Mouse (Mus musculus): ENCODE results near the gene 6430548M08Rik. TPM values are rescaled to one million over a fixed set of nuclear protein-coding genes. Genes with fewer than 3 reads are reported as not detected.

The 6430548M08Rik gene
- polyA plus RNA-seq, 1 experiment = 212 TPM

- DNase-seq (ENCODE audit: extremely low spot score in 1 of 2, low spot score in 1 of 2) = no peak
These were observed 10.0 kb upstream of the 6430548M08Rik start for GRCm38 (mm10) chr8:120103916-120104315.

GRCm38 (mm10) chr8:120104721-120105272, 9.2 kb upstream of the 6430548M08Rik start:
- DNase-seq (ENCODE audit: extremely low spot score in 1 of 2, low spot score in 1 of 2) = no peak

GRCm38 (mm10) chr8:120109149-120109548, 4.8 kb upstream of the 6430548M08Rik start:
- no peak for DNase-seq (ENCODE audit: extremely low spot score in 1 of 2, low spot score in 1 of 2)

GRCm38 (mm10) chr8:120110966-120111365, 3.0 kb upstream of the 6430548M08Rik start:
- no peak for DNase-seq (ENCODE audit: extremely low spot score in 1 of 2, low spot score in 1 of 2)

GRCm38 (mm10) chr8:120111382-120111781, 2.6 kb upstream of the 6430548M08Rik start:
- no peak for DNase-seq (ENCODE audit: extremely low spot score in 1 of 2, low spot score in 1 of 2)

GRCm38 (mm10) chr8:120112535-120112934, 1.4 kb upstream of the 6430548M08Rik start:
- no peak for DNase-seq (ENCODE audit: extremely low spot score in 1 of 2, low spot score in 1 of 2)

GRCm38 (mm10) chr8:120113306-120113705, 646 bp upstream of the 6430548M08Rik start:
- no peak for DNase-seq (ENCODE audit: extremely low spot score in 1 of 2, low spot score in 1 of 2)

- peak in 1 of 2 experiments; percentile 39 for DNase-seq (ENCODE audit: extremely low spot score in 1 of 2, low spot score in 1 of 2)
These were observed 426 bp downstream of the 6430548M08Rik start for GRCm38 (mm10) chr8:120114315-120114841.

GRCm38 (mm10) chr8:120116600-120116999, 2.6 kb downstream of the 6430548M08Rik start:
- DNase-seq (ENCODE audit: extremely low spot score in 1 of 2, low spot score in 1 of 2) = no peak

- DNase-seq (ENCODE audit: extremely low spot score in 1 of 2, low spot score in 1 of 2) = no peak
These were observed 4.2 kb downstream of the 6430548M08Rik start for GRCm38 (mm10) chr8:120118162-120118561.

- peak; percentile 44 to 63 for DNase-seq (ENCODE audit: extremely low spot score in 1 of 2, low spot score in 1 of 2)
These were observed 4.9 kb downstream of the 6430548M08Rik start for GRCm38 (mm10) chr8:120118847-120119246.

- no peak for DNase-seq (ENCODE audit: extremely low spot score in 1 of 2, low spot score in 1 of 2)
These were observed 5.5 kb downstream of the 6430548M08Rik start for GRCm38 (mm10) chr8:120119429-120119828.

- no peak for DNase-seq (ENCODE audit: extremely low spot score in 1 of 2, low spot score in 1 of 2)
These were observed 6.0 kb downstream of the 6430548M08Rik start for GRCm38 (mm10) chr8:120119931-120120330.

GRCm38 (mm10) chr8:120120951-120121350, 7.0 kb downstream of the 6430548M08Rik start:
- DNase-seq (ENCODE audit: extremely low spot score in 1 of 2, low spot score in 1 of 2) = peak in 1 of 2 experiments; percentile 45

GRCm38 (mm10) chr8:120124261-120124660, 10.3 kb downstream of the 6430548M08Rik start:
- no peak for DNase-seq (ENCODE audit: extremely low spot score in 1 of 2, low spot score in 1 of 2)

GRCm38 (mm10) chr8:120124836-120125389, 11.0 kb downstream of the 6430548M08Rik start:
- no peak for DNase-seq (ENCODE audit: extremely low spot score in 1 of 2, low spot score in 1 of 2)

- no peak for DNase-seq (ENCODE audit: extremely low spot score in 1 of 2, low spot score in 1 of 2)
These were observed 12.6 kb downstream of the 6430548M08Rik start for GRCm38 (mm10) chr8:120126357-120127161.

GRCm38 (mm10) chr8:120129547-120129946, 15.6 kb downstream of the 6430548M08Rik start:
- DNase-seq (ENCODE audit: extremely low spot score in 1 of 2, low spot score in 1 of 2) = no peak

- no peak for DNase-seq (ENCODE audit: extremely low spot score in 1 of 2, low spot score in 1 of 2)
These were observed 17.2 kb downstream of the 6430548M08Rik start for GRCm38 (mm10) chr8:120131158-120131557.

- no peak for DNase-seq (ENCODE audit: extremely low spot score in 1 of 2, low spot score in 1 of 2)
These were observed 19.2 kb downstream of the 6430548M08Rik start for GRCm38 (mm10) chr8:120133169-120133568.

- DNase-seq (ENCODE audit: extremely low spot score in 1 of 2, low spot score in 1 of 2) = no peak
These were observed 21.7 kb downstream of the 6430548M08Rik start for GRCm38 (mm10) chr8:120135687-120136086.

Data from frontal cortex, adult 2 months (tissue).